Mouse (Mus musculus): Measurements from ENCODE around the gene Chchd3. TPM values are rescaled to one million over a fixed set of nuclear protein-coding genes. Genes with fewer than 3 reads are reported as not detected.

Chchd3 gene
- polyA plus RNA-seq, 1 experiment from 2014 or later: 117 TPM

- Histone ChIP-seq H3K4me1 (ENCODE audit: control insufficient read depth, insufficient read depth, low read length) (peaks cover 10% of the 10 kb centered on the region), H3K27ac (replicated peaks; ENCODE audit: low read depth, low read length) (no peak overlapping the region), H3K9me3 (ENCODE audit: control insufficient read depth, low read length) (no peaks in the 10 kb centered on the region), H3K4me2 (ENCODE audit: low read depth, severe bottlenecking) (no peak overlapping the region), H3K36me3 (ENCODE audit: control insufficient read depth, insufficient read depth, low read length) (no peaks in the 10 kb centered on the region), H3K4me3 (ENCODE audit: low read depth, low read length) (no peak overlapping the region), H3K9ac (ENCODE audit: low read length) (no peak overlapping the region), H3K27me3 (ENCODE audit: control insufficient read depth, insufficient read depth, low read length) (no peaks in the 10 kb centered on the region)
- ATAC-seq (ENCODE audit: insufficient number of reproducible peaks, low FRiP score, low TSS enrichment, low read depth) (0 out of 2 replicates have a peak, but pooled peaks have one; percentile 44), DNase-seq (ENCODE audit: low spot score) (no peak)
- WGBS: 14% methylated on average over 11 of the region's 11 CpGs
Observed at GRCm38 (mm10) chr6:32780602-32781001, 279.5 kb downstream of the Chchd3 start.

- Histone ChIP-seq H3K9ac (ENCODE audit: low read length) (no peak overlapping the region), H3K27me3 (ENCODE audit: control insufficient read depth, insufficient read depth, low read length) (no peaks in the 10 kb centered on the region), H3K4me3 (ENCODE audit: low read depth, low read length) (no peak overlapping the region), H3K4me2 (ENCODE audit: low read depth, severe bottlenecking) (no peak overlapping the region), H3K27ac (replicated peaks; ENCODE audit: low read depth, low read length) (no peak overlapping the region), H3K9me3 (ENCODE audit: control insufficient read depth, low read length) (no peaks in the 10 kb centered on the region), H3K4me1 (ENCODE audit: control insufficient read depth, insufficient read depth, low read length) (peaks cover 10% of the 10 kb centered on the region), H3K36me3 (ENCODE audit: control insufficient read depth, insufficient read depth, low read length) (no peaks in the 10 kb centered on the region)
- ATAC-seq (ENCODE audit: insufficient number of reproducible peaks, low FRiP score, low TSS enrichment, low read depth): no peak
- no peak for DNase-seq (ENCODE audit: low spot score)
- WGBS: 42% methylated on average over 11 of the region's 11 CpGs
Observed at GRCm38 (mm10) chr6:32776384-32776783, 283.7 kb downstream of the Chchd3 start.

GRCm38 (mm10) chr6:32754524-32754923, 305.5 kb downstream of the Chchd3 start:
- no peaks in the 10 kb centered on the region for H3K4me1 ChIP-seq (ENCODE audit: control insufficient read depth, insufficient read depth, low read length)
- H3K27me3 ChIP-seq (ENCODE audit: control insufficient read depth, insufficient read depth, low read length): no peaks in the 10 kb centered on the region
- no peak for ATAC-seq (ENCODE audit: insufficient number of reproducible peaks, low FRiP score, low TSS enrichment, low read depth)
- H3K27ac ChIP-seq (replicated peaks; ENCODE audit: low read depth, low read length): no peak overlapping the region
- 86% methylated on average over 10 of the region's 10 CpGs for WGBS
- no peak for DNase-seq (ENCODE audit: low spot score)
- H3K4me3 ChIP-seq (ENCODE audit: low read depth, low read length): no peak overlapping the region
- H3K9me3 ChIP-seq (ENCODE audit: control insufficient read depth, low read length): no peaks in the 10 kb centered on the region
- no peak overlapping the region for H3K9ac ChIP-seq (ENCODE audit: low read length)
- H3K4me2 ChIP-seq (ENCODE audit: low read depth, severe bottlenecking): no peak overlapping the region
- H3K36me3 ChIP-seq (ENCODE audit: control insufficient read depth, insufficient read depth, low read length): no peaks in the 10 kb centered on the region

GRCm38 (mm10) chr6:32749821-32750220, 310.2 kb downstream of the Chchd3 start:
- ATAC-seq (ENCODE audit: insufficient number of reproducible peaks, low FRiP score, low TSS enrichment, low read depth) (no peak), DNase-seq (ENCODE audit: low spot score) (no peak)

GRCm38 (mm10) chr6:32748777-32749176, 311.3 kb downstream of the Chchd3 start:
- Histone ChIP-seq H3K9me3 (ENCODE audit: control insufficient read depth, low read length) (no peaks in the 10 kb centered on the region), H3K4me1 (ENCODE audit: control insufficient read depth, insufficient read depth, low read length) (peaks cover 3% of the 10 kb centered on the region; the same call in 1 of the 2 replicates), H3K27ac (replicated peaks; ENCODE audit: low read depth, low read length) (no peak overlapping the region), H3K27me3 (ENCODE audit: control insufficient read depth, insufficient read depth, low read length) (no peaks in the 10 kb centered on the region), H3K4me2 (ENCODE audit: low read depth, severe bottlenecking) (no peak overlapping the region), H3K36me3 (ENCODE audit: control insufficient read depth, insufficient read depth, low read length) (no peaks in the 10 kb centered on the region), H3K9ac (ENCODE audit: low read length) (no peak overlapping the region), H3K4me3 (ENCODE audit: low read depth, low read length) (no peak overlapping the region)
- ATAC-seq (ENCODE audit: insufficient number of reproducible peaks, low FRiP score, low TSS enrichment, low read depth) (no peak), DNase-seq (ENCODE audit: low spot score) (peak; percentile 36)
- WGBS: 39% methylated on average over 6 of the region's 6 CpGs

More at GRCm38 (mm10) chr6:32749821-32750220, 310.2 kb downstream of the Chchd3 start:
- peaks cover 3% of the 10 kb centered on the region; the same call in 1 of the 2 replicates for H3K4me1 ChIP-seq (ENCODE audit: control insufficient read depth, insufficient read depth, low read length)
- H3K4me2 ChIP-seq (ENCODE audit: low read depth, severe bottlenecking): no peak overlapping the region
- WGBS: 95% methylated on average over 1 of the region's 1 CpGs
- H3K36me3 ChIP-seq (ENCODE audit: control insufficient read depth, insufficient read depth, low read length): no peaks in the 10 kb centered on the region
- H3K9me3 ChIP-seq (ENCODE audit: control insufficient read depth, low read length): no peaks in the 10 kb centered on the region
- H3K27me3 ChIP-seq (ENCODE audit: control insufficient read depth, insufficient read depth, low read length): no peaks in the 10 kb centered on the region
- H3K4me3 ChIP-seq (ENCODE audit: low read depth, low read length): no peak overlapping the region
- no peak overlapping the region for H3K27ac ChIP-seq (replicated peaks; ENCODE audit: low read depth, low read length)
- no peak overlapping the region for H3K9ac ChIP-seq (ENCODE audit: low read length)

GRCm38 (mm10) chr6:32747333-32747732, 312.7 kb downstream of the Chchd3 start:
- no peak for ATAC-seq (ENCODE audit: insufficient number of reproducible peaks, low FRiP score, low TSS enrichment, low read depth)
- DNase-seq (ENCODE audit: low spot score): no peak
- H3K27ac ChIP-seq (replicated peaks; ENCODE audit: low read depth, low read length): no peak overlapping the region
- H3K4me2 ChIP-seq (ENCODE audit: low read depth, severe bottlenecking): no peak overlapping the region
- no peak overlapping the region for H3K4me3 ChIP-seq (ENCODE audit: low read depth, low read length)
- no peaks in the 10 kb centered on the region for H3K36me3 ChIP-seq (ENCODE audit: control insufficient read depth, insufficient read depth, low read length)
- H3K27me3 ChIP-seq (ENCODE audit: control insufficient read depth, insufficient read depth, low read length): no peaks in the 10 kb centered on the region
- WGBS: 82% methylated on average over 2 of the region's 2 CpGs
- H3K9me3 ChIP-seq (ENCODE audit: control insufficient read depth, low read length): no peaks in the 10 kb centered on the region
- peaks cover 3% of the 10 kb centered on the region; the same call in 1 of the 2 replicates for H3K4me1 ChIP-seq (ENCODE audit: control insufficient read depth, insufficient read depth, low read length)
- no peak overlapping the region for H3K9ac ChIP-seq (ENCODE audit: low read length)

Other genes starting within 250 kb of the Chchd3 start
- gene Exoc4, start 188.8 kb upstream of the Chchd3 start, polyA plus RNA-seq (2014; fragmentation: Nextera tagmentation; extraction: Ambion mirVana): 25.1 and 28.7 TPM in 2 replicates